Mouse (Mus musculus) cerebellum, postnatal 4 days (tissue): ENCODE results near the gene Stx18.

Experiments used
- DNase-seq, 2 experiments: peaks; one replicate each; pipeline ENCODE4 v3.0.0; 2022; ENCODE audit warnings: low spot score in 2 of 2, mixed read lengths in 1 of 2

Stx18 gene

DNA sequence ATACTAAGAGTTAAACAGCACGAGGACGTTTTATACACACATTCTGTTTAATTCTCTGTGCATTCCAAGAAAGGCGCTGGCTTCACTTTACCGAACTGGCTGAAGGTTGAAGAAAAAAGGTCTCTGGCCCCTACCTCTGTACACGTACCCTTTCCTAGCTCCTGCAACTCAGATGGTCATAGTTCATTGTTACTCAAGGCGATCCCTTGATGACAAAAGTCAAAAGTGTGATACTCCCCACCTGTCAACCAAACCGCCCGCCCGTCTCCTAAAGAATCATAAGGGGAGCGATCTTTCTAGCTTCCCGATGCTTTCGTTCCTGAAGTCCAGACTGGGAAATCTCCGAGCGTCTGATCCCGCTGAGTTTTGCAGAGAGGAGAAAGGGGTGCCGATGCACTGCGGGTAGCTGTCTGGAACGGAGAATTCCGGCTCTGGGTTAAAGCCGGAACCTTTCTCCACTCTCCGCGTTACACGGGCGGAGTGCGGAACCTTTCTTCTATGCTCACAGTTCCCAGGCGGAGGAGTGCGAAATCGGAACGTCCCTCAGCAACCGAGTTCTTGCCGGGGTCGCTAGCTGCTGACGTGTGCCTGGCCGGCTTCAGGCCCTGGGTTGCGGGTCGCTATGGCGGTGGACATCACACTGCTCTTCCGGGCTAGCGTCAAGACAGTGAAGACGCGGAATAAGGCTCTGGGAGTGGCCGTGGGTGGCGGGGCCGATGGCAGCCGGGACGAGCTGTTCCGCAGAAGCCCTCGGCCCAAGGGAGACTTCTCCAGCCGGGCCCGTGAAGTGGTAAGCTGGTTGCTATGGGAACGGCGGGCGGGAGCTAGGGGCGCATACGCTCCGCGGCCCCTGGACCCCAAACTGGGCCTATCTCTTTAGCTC lies at the start of gene Stx18:
Stx18 (plus strand) TSS at position 33 of the 883 bp plus-strand sequence.
- DNase-seq, result peak; percentile 64 to 86

DNA sequence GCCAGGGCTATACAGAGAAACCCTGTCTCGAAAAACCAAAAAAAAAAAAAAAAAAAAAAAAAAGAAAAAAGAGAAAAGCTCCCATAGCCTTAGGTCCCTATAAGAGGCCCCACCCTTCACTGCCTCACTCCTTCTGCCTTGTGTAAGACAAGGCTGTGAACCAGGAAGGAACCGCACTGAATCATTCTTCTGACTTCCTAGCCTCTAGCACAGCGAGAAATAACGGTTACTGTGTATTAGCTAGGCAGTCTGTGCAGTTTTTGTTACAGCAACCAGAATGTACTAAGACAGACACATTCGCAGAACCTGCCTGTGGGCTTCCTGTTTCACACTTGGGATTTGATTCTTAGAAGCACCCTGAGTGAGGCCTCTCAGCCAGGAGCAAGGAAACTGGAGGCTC lies 46.2 kb upstream of the Stx18 start:
- DNase-seq, result no peak

DNA sequence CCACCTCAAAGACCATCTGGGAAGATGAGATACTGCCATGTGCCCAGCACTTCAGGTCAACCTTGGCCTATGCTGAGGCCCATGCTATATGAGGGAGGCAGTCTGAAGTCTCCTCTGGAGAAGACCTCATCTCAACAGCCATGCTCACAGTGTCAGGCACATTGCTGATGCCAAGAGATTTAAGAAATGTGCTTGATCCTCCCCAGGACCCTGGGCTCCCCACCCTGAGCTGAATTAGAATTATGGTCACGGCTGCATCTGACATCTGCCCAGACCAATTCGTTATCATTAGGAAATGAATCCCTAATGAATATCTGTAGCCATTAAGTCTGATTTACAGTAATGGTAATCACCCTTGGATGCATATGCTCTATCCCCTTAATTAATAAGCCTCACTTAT lies 39.7 kb upstream of the Stx18 start:
- DNase-seq, result no peak

DNA sequence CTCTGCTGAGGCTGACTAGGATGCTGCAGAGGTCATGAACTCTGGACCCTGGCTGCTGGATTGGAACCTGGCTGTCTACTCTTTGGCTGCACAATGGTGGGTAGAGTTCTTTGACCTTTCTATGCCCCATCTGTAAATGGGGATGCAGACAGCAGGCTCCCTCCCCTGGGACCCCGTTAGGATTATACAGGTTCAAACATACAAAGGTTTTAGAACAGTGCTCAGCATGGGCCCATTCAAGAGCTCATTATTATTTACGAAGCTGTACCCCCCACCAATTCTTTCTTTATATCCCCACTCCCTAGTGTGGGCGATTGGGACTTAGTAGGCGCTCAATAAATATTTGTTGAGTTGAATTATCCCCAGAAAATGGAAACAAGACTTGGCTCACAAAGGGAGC lies 36.0 kb upstream of the Stx18 start:
- DNase-seq, result no peak

DNA sequence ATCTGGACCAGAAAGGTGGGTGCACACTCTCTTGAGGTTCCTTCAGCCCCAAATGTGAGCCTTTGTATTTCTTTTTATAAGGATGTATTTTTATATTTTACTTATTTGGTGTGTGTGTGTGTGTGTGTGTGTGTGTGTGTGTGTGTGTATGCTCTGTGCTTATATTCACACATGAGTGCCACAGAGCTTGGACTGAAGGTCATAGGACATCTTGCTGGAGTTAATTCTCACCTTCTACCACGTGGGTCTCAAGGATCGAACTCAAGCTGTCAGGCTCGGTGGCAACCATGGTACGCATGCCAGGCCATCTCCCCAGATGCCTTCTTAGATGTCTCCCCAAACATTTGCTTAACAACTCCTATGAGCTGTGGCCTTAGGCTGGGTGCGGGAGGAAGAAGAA lies 33.8 kb upstream of the Stx18 start:
- DNase-seq, result no peak

DNA sequence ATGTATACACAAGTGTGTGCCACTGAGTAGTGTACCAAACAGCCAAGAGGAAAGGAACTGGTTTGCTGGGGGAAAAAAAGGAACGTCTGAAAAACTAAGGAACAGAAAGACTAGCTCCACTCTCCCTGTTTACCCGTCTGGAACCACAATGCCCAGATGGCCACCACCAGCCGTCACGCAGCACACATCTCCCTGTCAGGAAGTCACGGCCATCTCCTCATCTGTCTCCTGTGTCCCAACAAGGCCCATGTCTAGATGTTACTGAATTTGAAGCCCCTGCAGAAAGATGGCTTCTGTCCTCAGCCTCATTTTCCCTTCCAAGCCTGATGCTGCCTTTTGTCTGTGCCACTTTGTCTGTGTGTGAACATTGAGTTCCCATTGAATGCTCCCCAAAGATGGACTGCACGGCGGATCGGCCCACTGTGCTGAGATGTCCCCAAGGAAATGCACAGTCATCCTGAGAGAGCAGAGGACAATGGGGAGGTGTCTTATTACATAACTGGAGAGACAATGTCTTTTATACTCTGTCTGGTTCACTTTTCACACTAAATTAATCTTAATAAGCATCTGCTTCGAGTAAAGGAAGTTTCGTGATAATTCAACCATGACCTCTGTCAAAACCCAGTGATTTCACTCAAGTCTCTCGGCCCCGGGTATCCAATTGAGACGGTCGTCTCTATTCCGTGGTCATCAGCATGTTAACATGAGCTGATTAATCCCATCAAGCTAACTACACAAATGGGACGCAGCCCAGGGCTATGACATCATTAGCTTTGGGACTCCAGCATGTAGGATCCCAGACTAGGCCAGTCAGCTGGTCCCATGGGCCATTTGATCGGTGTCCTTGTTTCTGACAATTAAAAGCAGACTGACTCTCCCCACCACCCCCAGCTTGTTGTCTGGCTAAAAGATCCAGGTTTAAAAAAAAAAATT lies 31.9 kb upstream of the Stx18 start:
- DNase-seq, result no peak

DNA sequence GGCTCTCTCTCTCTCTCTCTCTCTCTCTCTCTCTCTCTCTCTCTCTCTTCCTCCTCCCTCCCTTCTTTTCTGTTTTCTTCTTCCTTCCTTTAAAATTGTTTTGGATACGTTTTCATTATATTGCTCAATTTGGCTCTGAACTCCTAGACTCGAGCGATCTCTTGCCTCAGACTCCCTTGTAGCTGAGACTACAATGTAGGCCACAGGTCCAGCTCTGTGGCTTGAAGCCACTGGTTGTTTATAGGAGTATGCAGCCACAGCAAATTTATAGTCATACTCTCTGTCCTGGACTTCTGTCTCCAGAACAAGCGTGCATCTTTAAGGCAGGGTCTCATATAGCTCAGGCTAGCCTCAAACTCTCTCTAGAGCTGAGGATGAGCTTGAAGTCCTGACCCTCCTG lies 29.5 kb upstream of the Stx18 start:
- DNase-seq, result no peak

DNA sequence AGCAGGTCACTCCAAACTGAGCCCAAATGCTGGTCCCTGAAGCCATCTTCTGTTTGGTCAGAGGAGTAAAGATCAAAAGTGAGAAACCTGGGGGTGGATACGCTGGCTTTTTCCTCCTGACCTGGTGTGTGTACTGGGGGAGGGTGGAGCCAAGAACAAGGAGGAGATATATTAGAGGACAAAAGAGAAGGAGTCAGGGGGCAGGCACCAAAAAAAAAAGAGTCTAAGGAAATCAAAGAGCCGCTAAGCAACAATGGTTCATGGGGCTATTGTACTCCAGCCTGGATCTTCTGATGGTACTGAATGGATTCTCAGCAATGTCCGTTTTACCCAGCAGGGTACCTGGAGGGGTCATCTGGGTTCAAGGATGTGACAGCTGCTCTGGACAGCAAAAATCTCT lies 23.6 kb upstream of the Stx18 start:
- DNase-seq, result no peak

DNA sequence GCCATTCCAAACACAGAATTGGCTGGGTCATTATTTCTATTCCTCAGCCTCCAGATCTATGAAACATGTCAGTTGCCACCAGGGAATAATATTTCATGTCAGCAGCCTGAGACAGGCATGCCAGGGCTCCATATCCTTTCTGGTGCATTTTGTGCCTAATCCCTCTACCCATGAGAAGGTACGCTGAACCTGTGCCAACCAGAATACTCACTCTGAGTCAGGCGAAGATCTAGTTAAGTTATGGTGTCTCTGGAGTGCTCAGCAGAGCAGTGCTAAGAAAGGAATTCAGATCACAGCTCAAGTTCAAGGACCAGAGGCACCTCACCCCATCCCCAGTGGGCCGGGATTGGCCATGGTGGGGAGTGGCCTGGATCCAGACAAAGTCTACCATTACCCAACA lies 21.6 kb upstream of the Stx18 start:
- no peak for DNase-seq

DNA sequence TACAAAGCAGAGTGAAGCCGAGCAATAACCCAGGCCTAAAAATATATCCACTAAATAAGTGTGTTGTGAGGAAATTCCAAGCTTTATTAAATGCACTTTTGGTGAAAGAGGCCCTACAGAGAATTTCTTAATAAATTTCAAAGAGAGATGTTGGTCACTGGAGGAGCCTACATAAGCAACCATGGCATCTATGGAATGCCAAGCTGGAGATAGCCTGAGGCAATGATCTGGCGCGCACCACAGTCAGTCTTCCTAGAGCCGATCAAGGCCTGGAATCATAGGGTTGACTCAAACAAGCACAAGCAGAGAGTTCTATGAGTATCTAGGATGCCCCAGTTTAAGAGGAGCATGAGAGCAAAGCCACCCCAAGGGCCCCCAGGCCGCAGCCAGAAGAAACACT lies 10.9 kb upstream of the Stx18 start:
- no peak for DNase-seq

DNA sequence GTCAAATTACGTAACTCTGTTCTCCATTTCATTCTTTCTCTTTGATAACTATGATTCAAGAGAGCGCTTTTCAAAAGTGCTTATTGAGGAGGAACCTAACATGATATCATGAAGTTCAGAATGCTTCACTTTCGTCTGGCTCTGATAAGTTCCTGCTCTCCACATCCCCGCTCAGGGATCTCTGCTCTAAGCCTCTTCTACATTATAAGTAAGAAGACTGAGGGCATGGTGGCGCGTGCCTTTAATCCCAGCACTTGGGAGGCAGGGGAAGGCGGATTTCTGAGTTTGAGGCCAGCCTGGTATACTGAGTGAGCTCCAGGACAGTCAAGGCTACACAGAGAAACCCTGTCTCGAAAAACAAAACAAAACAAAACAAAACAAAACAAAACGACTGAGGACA lies 268 bp upstream of the Stx18 start:
- peak in 1 of 2 experiments; percentile 3 for DNase-seq

DNA sequence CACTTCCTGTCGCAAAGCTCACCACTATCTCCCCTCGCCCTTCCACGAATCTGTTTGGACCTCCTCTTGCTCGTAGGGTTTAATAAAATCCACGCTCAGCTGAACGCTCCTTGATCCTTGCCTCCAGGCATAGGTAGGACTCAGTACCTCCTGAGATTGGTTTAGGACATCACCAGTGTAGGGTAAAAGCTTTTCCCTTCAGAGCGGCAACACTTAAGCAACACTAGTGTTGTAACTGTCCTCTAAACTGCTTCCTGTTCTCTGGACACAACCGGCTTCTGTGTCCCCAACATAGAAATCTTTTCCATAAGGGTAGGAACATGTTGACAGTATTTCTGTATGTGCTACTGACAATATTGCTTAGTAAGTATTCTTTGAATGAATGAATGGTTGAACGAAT lies 1.3 kb downstream of the Stx18 start:
- DNase-seq, result no peak

DNA sequence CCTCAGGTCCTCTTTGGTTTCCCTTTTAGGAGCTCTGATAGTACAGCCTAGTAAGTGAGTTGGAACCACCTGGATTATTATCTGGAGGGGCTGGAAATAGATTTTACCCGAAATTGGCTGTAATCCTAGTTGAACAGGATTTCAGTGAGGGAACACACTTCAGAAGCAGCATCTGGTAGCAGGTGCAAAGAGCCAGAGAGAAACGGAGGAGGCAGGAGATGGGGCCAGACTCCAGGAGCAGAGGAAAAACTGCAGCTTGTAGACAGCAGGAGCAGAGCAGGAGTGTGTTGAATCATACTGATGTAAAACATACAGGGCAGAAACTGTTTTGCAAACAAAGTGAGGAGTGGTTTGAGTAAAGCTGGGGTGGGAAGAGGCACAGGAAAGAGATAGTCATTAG lies 6.4 kb downstream of the Stx18 start:
- DNase-seq, result no peak

DNA sequence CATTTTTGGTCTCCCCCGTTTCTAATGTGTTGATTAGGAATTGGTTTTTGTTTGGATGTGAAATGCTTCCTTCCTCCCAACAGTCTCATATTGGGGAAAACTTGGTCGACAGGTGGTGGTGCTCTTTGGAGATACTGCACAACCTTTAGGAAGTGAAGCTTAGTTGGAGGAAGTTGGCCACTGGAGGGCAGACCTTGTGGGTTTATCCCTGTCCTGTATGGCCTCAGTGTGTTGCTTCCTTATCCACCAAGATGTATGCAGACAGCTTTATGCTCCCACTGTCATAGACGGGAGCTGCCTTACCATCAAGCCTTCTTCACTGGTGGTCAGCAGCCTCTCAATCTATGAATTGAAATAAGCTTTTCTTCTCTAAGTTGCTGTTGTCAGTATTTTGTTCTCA lies 9.6 kb downstream of the Stx18 start:
- DNase-seq, result no peak

DNA sequence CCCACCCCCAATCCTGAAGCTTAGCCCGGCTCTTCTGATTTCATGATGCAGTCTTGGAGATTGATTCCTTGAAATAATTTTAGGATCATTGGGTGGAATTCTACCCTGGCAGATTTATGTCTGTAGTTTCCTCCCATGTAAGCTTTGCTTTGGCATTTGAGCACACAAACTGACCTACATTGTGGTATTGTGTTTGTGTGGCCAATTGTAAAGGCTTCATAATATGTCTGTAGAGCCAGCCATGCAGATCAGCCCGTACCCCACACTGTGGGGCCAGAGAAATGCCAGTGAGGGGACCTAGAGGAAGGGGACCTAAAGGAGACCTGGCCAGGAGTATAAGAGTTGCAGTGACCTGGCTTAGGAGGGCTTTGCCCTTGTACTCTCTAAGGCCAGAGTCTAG lies 22.5 kb downstream of the Stx18 start:
- no peak for DNase-seq

DNA sequence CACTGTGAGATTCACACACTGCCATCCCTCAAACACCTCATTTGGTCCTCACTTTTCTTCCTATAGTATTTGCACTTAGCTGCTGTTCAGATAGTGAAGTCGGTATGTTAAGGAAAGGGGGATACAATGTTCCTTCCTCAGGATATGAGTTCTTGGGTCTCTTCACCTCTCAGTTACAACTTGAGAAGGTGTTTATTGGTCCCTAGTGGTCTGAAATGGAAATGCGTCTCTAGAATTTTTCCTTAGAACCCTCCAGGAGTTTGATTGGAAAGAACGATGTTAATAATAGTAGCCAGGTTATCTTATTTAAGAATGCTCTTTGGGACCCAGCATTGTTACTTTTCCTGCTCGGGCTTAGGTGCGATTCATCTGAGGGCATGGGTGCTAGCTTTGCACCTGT lies 24.2 kb downstream of the Stx18 start:
- no peak for DNase-seq

DNA sequence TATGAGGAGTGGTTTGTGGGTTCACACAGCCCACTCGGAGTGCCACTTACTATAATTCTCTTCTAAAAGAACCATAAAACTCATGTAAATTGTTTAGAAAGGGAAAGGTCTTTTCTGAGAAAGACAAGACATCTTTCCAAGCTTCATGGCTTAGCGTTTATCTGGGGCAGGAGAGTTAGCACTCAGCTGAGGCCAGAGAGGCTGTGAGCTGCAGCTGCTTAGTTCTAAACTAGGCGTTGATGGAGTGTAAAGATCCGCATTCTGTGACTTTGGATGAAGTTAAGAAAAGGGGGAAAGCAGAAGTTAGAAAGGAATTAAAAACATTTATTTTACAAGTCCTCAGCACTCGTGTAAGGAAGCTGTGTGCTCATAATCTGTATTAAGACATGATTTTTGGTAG lies 24.8 kb downstream of the Stx18 start:
- no peak for DNase-seq

DNA sequence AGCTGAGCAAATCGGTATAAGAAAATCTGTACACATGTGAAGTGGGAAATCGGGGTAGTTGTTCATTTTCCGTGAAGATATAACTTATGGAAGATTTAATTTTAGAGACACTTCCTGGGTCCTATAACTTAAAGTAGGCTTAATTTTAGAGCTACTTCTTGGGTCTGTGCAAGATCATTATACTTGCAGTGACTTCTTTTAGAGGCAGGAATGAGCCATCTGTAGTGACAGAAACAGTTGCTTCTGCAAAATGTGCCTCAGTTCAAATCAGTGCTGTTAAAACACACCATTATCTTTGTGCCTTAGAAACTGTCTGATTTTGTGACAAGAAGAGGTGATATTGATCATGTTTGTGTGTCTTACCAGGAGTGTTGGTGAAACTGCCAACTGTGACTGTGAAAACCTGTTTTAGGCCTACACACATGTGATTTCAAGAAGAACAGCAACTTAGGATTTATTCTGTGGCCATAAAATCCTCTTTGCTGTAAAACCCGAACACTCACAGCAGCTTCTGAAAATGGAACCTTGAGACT lies 25.6 kb downstream of the Stx18 start:
- no peak for DNase-seq

DNA sequence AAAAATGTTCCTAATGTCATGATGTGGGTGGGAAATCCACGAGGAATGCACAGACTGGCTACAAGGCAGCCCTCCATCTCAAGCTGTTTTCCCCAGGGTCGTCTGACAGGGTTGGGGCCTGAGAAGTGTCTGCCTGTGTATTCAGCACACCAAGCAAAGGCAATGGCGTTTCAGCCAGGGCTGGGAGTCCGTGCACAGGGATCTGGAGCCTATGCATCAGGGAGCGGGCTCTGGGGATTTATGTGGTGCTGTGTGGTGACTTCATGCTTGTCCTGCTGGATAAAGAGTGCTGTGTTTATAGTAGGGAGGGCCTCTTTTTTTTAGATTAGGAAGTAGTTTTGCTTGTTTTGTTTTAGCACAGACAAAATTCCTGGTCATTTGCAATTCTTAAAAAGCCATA lies 26.2 kb downstream of the Stx18 start:
- DNase-seq, result no peak

DNA sequence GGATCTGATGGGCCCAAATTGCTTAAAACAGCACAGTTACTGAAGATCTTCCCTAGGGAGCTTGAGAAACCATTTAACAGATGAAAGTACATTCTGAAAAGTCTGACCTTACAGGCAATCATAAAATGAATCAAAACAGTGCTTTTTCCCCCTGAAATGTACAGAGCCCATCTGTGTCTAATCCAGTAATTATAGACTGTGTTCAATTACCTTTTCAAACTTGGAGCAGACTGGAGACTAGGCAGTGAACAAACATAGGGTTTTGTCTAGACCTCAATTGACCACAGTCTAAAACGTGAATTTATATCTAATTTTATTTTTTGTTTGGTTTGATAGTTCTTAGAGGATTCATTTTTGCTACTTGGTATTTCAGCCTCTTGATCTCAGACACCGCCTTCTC lies 26.9 kb downstream of the Stx18 start:
- no peak for DNase-seq

DNA sequence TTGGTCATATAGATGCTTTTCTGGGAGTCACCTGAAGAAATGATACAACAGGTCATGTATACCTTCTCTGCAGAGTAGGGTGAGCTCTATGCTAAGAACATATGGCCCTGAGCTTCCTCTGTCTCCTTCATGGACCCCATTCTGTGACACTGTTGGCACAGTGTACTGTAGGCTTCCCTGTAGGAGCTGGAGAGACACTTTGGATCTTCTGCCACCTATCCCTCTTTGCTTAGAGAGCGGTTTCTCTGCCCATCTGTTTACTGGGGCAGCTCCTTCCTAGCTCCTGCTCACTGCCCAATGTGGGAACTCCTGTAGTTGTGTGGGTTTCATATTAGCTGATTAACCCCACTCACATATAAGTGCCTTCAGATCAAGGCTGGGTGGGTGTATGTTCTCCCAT lies 28.1 kb downstream of the Stx18 start:
- DNase-seq, result no peak

DNA sequence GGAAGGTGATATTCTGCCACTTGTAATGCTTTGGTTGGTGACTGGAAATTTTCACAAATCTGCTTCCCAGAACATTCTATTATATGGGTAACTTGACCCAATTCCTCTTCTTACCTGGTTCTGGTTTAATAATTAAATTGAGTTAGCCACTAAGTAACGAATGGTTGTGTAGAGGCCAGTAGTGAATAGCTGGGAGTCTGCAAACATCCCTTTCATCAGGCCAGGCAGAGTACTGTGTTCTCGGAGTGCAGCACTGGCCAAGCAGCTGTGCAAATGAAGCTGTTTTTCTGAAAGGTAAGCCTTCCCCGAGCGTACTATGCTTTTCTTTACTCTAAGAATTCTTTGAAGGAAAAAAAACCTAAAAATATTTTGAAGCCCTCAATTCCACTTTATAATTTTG lies 37.8 kb downstream of the Stx18 start:
- no peak for DNase-seq

DNA sequence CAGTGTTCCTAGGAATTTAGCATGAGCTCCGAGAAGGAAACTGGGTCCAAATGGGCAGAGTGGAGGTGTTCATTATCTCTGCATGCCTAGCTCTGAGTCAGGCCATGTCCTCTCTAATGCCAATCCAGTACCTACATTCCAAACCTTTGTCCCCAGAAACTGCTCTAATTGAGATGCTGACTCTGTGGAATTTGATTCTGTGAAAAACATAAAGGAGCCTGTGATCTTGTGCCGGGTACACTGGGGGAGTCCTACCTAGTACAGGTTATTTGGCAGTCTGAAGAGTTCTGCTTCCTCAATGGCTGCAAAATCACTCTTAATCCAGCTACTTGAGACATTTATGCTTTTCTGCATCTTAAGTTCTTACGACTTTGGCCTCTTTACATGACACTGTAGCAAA lies 40.0 kb downstream of the Stx18 start:
- DNase-seq, result no peak
